Mouse (Mus musculus): ENCODE measurements around the gene Kif14.
"Not testable (repeated sequence)": the region's sequence is repeated elsewhere in the genome, so short reads cannot be mapped to it uniquely, and the experiment has no call there.

Gene Kif14

DNA sequence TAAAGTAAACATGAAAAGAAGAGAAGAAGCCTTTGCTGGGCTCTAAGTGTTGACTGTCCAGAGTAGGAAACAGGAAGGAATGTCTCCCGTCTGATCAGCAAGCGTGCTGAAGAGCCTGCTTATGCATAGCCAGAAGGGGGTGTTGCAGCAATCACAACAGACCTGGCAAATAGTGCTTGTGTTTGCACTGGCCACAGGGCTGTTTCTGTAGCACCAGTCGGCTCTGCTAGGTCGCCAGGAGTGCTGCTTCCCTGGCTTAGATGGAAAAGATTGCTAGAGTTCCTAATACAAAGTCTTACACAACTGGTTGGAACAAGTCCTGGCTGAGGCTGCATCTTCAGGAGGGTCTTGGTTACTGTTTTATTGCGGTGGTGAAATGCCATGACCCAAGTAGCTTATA lies 25.5 kb downstream of the Kif14 start:
- DNase-seq (ENCODE audit: low spot score), result no peak

DNA sequence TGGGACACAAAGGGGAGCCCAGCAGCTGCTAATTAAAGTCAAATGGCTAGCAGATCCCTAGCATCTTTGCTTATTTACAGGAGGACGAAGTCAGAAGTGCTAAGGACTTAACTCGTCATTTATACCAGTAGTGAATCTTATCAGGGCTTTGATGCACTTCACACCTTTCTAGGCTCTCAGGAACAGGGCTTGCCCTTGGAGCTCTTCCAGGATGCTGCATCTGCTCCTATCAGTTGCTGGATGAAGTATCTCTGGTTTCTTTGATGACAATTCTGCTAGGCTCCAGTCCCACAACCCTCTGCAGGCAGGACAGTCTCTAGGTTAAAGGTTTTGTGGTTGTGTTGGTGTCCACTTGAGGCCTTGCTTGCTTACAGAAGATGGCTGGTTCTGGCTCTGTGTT lies 26.1 kb downstream of the Kif14 start:
- DNase-seq (ENCODE audit: low spot score), result no peak

DNA sequence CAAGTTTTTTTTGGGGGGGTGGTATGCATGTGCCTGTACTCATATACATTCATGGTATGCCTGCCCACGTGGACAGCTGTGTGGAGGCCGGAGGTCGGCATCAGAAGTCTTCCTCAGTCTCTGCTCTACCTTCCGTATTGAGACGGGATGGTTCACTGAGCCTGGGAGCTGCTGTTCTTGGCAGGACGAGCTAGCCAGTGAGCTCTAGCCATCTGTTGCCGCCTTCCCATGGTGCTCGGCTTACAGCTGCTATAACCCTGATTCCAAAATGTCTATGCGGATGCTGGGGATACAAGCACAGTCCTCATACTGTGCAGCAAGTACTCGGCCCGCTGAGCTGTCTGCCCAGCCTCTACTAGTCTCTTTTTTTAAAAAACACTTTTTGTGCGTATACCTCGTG lies 33.2 kb downstream of the Kif14 start:
- DNase-seq (ENCODE audit: low spot score), result no peak

DNA sequence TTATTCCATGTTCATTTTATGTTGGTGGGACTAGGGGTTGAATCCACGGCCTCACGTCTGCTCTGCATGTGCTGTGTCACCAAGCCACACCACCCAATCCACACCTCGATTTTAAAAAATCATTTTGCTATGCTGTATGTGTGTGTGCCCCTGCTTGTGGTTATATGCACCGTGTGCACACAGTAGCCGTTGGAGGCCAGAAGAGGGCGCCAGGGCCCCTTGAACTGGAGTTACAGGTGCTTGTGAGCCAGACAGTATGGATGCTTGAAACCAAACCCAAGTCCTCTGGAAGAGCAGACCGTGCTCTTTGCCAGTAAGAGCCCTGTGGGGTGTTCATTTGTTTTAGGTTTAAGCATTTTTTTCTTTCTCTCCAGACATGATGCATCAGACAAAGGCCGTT lies 36.8 kb downstream of the Kif14 start:
- no peak for DNase-seq (ENCODE audit: low spot score)

DNA sequence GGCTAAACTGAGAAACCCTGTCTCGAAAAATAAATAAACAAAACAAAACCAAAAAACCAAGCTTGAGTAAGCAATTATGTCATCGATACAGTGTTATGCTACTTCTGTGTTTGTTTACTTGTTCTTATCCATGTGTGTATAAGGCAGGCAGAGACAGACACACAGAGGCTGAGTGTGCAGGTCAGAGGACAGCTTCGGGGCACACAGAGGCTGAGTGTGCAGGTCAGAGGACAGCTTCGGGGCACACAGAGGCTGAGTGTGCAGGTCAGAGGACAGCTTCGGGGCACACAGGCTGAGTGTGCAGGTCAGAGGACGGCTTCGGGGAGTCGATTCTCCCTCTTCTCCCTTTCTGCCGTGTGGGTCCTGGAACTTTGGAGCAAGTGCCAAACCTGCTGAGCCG lies 40.1 kb downstream of the Kif14 start:
- not testable (repeated sequence) for DNase-seq (ENCODE audit: low spot score)

DNA sequence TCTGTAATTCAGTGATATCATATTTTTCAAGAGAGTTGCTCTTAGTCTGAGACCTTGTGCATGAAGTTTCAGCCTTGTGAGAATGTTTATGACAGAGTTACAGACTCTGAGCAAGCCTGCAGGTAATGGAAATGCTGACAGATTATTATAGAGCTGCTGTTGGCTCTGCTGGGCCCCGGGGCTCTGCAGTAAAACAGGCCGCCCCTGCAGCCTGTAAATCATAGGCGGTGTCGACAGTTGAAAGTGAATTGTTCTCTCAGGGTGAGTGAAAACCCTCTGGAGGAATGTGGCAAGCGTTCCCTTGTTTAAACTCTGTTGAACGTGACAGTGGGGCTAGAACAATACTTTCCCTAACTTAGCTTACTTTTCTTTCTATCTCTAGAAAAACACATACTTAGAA lies 46.2 kb downstream of the Kif14 start:
- DNase-seq (ENCODE audit: low spot score), result no peak

DNA sequence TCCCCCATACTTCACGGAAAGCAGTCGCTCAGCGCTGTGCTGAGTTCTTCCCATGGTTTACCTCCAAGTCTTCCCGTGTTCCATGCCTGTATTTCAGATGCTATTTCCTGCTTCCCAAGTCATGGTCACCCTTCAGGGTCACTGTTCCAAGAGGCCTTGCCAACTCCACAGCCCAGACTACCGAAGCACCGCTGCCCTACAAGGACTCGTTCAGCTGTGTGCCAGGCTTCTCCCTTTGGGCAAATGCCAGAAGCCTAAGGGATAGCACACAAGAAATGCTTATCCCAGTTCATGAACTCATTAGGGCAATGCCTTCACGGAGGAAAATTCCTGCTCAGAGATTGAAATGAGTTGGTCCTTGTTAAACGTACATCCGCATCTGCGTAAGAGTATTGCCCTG lies 47.0 kb downstream of the Kif14 start:
- no peak for DNase-seq (ENCODE audit: low spot score)

DNA sequence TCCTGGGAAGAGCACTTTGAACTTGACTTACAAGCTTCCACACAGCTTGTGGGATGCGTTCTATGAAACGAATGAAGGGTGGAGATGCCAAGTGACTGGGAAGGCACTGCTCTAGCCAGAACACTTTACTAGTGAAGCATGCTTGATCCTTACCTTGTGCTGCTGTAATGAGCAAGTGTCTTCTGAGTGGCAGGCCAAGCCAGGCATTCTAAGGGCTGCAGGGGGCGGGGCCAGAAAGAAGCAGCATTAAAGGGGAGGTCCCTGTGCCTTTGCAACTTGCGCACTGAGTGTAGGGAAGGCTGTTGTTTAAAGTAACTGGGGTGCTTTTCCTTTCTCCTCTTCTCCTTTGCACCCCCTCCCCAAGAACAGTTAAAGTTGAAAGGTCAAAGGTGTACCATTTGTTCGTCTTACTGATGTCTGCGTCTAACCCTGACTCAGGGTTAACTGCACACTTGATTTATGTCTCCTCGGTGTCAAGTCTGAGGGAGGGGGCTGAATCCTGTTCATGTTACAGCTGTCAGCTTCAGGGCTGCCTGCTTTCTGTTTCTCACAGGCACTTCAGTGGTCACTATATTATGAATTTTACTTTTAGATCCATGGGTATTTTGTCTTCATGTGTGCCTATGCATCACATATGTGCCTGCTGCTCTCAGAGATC lies 52.7 kb downstream of the Kif14 start:
- DNase-seq (ENCODE audit: low spot score), result peak; percentile 58

DNA sequence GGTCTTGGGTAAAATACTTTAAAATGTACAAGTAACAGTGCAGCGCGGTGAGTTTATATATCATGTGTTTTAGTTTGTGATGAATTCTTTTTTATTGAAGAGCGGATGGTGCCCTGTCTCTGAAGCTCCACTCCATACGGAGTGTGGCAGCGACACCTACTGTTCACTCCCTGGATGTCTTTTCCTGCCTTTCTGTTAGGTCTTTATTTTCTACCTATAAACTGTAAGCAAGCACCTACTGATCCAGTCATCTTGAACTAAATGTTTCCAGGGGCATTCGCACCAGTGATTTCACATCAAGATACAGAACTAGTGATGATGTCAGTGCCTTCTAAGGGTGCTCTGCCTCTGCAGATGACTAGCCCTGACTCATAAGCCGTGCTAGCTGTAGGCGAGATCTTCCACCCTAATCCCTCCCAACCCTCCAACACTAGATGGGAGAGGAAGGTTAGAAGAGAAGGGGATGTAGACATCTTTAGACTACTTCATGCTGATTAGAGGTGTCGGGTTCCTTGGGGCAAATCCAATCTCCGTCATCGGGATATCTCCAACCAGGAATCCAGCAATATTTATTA lies 55.3 kb downstream of the Kif14 start:
- DNase-seq (ENCODE audit: low spot score), result peak; percentile 60

DNA sequence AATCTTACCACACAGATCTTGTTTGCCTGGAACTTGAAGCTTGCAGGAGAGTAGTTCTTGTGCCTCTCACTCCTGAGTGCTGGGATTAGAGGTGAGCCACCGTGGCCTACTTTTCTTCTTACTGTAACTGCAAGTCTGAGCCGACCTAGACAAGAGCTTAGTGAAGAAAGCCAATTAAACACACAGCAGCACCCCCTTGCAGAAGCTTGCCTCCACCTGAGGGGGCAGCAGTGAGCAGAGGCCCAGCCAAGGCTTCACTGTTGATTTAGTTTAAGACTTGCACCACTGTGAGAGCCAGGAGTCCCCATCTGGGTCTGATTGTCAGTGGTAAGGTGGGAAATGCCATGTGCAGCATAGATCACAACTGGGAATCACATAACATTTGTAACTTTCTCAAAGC lies 58.8 kb downstream of the Kif14 start:
- peak; percentile 80 for DNase-seq (ENCODE audit: low spot score)

DNA sequence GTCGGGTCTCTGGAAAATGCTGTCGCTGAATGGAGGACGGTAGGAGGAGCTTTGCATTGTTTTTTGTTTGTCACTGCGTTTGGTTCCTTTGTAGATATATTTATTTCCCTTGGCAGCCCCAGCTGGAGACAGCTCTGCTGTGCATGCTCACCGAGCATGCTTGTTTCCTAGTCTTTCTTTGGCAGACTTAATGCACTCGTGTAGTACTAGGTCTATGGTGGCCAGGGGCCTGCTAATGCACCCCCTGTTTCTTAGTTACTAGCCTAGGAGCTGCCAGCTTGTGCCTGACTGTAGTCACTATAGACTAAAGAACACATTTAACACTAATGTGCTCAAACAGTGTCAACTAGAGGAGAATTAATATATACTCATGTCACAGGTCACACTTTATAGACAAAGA lies 59.7 kb downstream of the Kif14 start:
- no peak for DNase-seq (ENCODE audit: low spot score)

DNA sequence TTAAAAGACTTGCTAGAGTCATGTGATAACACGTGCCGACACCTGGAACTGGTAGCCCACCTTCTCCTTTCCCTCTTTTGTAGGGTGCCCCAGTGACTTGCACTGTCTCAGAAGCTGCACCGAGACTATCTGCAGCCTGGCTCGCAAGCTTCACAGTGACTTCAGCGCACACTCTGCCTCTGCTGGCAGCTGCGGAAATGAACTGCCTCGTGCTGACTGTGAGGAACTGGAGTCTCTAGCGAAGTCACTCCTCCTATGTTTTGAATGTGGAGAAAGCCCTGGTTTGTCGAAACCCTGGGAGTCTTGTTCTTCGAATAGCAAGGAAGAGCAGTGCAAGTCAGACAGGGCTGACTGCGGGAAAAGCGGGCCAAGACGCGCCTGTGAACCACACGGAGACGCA lies 61.0 kb downstream of the Kif14 start:
- DNase-seq (ENCODE audit: low spot score), result no peak

DNA sequence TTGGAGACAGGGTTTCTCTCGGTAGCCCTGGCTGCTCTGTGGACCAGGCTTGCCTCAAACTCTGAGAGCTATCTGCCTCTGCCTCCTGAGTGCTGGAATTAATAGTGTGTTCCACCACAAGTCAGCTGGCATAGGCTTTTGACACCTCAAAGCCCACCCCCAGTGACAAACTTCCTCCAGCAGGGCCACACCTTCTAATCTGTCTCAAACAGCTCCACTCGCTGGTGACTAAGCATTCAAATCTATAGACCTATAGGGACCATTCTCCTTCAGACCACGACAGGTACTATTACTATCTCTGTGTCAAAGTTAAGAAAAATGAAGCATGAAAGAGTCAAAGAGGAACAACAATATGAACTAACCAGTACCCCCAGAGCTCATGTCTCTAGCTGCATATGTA lies 66.4 kb downstream of the Kif14 start:
- DNase-seq (ENCODE audit: low spot score), result no peak

DNA sequence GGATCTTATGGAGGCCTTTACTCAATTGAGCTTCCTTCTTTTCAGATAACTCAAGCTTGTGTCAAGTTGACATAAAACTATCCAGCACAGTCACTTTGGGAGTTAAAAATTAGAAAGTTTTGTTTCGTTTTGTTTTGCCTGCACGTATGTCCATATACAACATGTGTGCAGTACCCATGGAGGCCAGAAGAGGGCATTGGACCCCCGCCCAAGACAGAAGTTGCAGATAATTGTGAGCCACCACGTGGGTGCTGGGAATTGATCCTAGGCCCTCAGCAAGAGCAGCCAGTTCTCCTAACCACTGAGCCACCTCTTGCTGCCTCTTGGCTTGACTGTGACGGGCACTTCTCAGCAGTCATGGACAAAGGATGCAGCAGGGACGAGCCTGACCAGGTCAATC lies 70.8 kb downstream of the Kif14 start:
- DNase-seq (ENCODE audit: low spot score), result no peak

DNA sequence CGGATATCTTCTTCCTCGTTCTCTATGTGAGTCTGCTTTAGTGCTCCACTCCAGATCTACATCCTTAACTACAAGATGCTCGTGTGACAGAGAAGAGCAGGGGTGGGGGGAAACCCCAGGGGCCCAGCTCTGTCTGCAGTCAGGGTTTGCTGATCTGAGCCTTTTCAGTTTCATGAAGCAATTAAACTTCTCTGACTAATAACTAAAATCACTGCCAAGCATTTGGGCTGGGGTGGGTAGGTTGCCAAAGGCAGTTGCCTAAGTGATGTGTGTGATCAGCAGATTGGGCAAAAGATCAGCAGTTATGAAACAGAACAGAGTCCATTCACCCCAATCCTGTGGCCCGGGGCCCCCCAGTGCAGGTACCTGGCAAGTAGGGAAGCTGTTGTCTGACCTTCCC lies 72.1 kb downstream of the Kif14 start:
- DNase-seq (ENCODE audit: low spot score), result no peak

DNA sequence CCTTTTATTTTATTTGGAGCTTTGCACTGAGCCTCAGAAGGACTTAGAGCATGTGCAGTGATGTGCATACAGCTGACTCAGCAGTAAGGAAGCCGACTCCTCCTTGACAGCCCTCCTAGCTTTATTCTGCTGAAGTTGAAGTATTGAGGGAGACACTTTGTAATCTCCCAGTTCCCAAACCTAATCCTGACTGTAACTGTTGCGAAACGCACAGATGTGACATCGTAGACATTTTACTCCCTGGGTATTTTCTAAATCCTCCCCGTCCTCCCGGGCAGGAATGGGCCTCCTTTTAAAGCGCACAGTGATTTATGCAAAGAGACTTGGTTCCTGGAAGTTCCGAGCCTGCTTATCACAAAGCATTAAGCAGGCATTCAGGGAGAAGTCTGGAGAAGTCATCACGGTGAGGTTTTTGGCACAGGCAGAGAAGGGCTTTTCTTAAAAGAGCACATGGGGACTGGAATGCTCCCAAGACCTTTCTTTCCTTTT lies 74.3 kb downstream of the Kif14 start:
- no peak for DNase-seq (ENCODE audit: low spot score)

DNA sequence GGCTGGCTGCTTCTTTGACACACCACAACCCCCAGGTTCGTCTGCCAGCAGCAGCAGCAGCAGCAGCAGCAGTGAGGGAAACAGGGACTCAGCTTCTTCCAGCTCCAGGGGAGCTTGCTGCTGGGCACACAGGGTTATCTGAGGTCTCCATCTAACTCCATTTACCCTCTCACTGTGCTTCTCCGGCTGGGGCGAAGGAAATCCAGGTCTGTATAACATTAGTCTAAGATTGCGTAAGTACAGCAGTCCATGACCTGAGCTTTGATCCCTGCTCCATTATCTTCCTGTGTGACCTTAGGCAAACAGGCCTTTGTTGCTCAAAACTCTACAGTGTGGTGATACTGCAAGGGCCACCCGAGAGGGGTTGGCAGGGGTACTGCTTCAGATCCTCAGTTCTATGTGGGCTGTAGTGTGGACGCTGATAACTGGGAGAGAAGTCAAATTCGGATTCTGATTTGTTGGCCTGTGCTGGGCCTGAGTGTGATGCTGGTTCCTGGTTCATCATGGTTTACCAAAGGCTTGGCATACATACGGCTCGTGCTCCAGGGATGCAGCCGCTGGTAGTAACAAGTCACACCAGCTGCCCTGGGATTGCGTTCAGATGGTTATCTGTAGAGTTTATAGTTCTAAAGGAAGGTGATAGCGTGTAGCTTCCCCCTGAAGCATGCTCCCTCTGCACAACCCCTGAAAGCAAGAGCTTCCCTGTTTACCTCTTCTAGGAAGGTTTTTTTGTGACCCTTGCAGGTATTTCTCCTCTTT lies 75.7 kb downstream of the Kif14 start:
- DNase-seq (ENCODE audit: low spot score), result peak; percentile 29

DNA sequence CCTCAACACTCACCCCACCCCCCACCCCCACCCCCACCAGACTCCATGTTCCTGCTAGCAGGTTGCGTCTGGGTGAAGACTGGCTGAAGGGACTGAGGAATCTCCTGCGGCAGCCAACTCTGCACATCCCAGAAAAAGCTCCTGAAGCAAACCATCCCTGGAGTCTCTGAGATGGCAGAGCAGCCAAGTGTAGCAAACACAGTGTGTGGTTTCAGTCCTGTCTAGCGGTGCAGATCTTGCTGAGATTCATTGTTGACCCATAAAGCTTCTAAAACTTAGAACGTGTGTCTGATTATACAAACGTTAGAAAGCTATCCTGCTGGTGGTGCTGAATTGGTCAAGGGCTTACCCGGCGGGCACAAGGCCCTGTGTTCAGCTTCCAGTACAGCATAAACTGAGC lies 77.8 kb downstream of the Kif14 start:
- no peak for DNase-seq (ENCODE audit: low spot score)

DNA sequence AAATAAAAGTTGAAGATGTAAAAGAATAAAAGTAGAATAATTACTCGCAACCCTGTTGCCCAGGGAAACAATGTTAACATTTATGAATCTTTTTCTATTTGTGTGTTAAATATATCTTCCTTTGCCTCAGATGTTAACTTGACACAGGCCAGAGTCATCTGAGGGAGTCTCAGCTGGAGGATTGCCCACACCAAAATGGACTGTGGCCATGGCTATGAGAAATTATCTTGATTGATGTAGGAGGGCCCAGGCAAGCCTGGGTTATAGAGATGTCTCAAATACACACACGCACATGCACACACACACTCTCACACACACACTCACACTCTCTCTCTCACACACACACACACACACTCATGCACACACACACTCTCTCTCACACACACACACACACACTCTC lies 80.9 kb downstream of the Kif14 start:
- no peak for DNase-seq (ENCODE audit: low spot score)

DNA sequence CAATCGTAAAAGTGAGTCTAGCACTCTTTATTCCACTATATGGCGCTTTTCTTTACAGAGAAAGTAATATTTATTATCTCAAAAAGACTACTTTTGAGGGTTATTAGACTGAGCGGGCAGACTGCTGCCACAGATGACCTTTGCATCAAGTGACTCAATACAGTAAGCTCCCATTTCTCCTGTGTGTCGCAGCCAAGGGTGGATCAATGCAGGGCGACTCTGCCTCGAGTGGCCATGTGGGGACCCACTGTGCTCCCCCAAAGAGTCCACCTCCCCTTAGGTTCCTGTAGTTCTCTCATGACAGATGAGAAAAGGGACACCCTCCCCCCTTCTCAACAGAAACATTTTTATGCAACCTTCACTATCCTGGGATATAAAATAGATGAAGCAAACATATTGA lies 84.1 kb downstream of the Kif14 start:
- DNase-seq (ENCODE audit: low spot score), result no peak

DNA sequence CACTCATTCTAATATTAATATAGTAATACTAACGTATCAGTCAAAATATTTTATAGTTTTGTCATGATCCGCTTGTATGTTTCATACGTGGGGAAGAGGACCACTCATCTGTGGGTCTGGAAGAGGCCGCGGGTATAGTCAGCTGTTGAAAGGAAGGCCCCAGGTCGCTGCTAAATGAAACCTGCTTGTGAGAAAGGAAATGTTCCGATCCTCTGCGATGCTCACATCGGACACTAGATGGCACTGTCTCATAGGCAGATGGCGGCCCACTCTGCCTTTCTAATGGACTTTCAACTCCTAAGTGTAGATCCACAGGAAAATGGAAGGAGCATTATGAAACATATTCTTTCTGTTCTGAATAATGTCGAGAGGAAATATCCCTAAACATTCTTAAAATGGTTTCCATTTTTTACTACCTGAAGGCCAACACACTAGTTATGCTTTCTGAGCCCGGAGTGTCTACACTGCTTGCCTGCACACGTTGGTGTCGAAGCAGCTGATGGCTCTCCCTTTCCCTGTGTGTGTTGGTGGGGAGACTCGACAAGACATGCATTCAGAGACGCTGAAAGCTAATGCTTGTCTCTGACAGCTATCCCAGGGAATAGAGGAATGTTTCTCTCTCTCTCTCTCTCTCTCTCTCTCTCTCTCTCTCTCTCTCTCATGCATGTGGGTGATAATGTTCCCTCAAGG lies 84.9 kb downstream of the Kif14 start:
- DNase-seq (ENCODE audit: low spot score), result peak; percentile 93

DNA sequence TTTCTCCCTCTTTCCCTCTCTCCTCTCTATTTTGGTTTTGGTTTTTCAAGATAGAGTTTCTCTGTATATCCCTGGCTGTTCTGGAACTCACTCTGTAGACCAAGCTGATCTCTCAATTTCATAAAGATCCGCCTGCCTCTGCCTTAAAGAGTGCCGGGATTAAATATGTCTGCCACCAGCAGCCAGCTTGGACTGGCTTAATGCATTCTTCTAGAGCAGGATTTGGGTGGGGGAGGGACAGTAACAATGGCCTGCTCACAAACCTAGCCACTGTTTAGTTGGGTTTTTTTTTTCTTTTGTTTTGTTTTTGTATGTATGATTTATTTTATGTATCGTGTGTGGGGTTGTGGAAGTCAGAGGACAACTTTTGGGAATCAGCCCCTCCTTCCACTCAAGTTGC lies 88.5 kb downstream of the Kif14 start:
- no peak for DNase-seq (ENCODE audit: low spot score)

DNA sequence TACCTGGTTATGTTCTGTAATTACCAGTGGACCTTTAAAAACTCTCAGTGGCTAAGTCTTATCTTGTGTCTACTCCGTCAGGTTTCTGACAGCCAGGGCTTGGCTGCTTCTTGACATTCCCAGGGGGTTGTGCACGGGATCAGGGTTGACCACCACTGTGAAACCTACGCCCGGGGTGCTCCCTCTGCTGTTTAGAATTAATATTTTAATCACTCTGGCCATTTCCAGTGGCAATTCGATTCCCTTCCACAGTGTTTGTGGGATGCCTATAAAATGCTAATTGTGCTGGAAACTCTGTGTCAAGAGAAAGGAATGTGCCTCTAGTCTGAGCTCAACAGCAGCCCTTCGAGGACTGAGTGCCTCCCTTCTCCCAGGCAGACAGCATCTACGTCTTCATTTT lies 89.7 kb downstream of the Kif14 start:
- DNase-seq (ENCODE audit: low spot score), result no peak

Measured in embryo, embryonic 10 days (tissue).